Mouse (Mus musculus) MEL (cell line): Measurements from ENCODE around the gene Pmf1. TPM values are rescaled to one million over a fixed set of nuclear protein-coding genes. Genes with fewer than 3 reads are reported as not detected.

ENCODE experiments used
- DNase-seq: peaks from one replicate; pipeline ENCODE4 v3.0.0; 2011; ENCODE audit warnings: low read depth, low spot score
- H3K27ac ChIP-seq: 2 replicates; pipeline ENCODE4 v1.5.1; 2012; ENCODE audit warnings: low read depth, mild to moderate bottlenecking, control low read depth, low read length, moderate library complexity; ENCODE audit not compliant: control insufficient read depth
- H3K27me3 ChIP-seq, 2 experiments: fragments of 150-350 bp in 1 of 2; sonication (generic) in 1 of 2; 2 replicates each; pipeline ENCODE4 v1.6.1; 2012; ENCODE audit warnings: low read length in 2 of 2, mild to moderate bottlenecking in 2 of 2, improper control_type of control experiment in 1 of 2, moderate library complexity in 1 of 2; ENCODE audit not compliant: insufficient read depth in 2 of 2, control insufficient read depth in 1 of 2
- H3K36me3 ChIP-seq, 2 experiments: 2 replicates each; pipeline ENCODE4 v1.6.1; 2012 to 2014; ENCODE audit warnings: low read length in 2 of 2, improper control_type of control experiment in 1 of 2, inconsistent platforms in 1 of 2, mild to moderate bottlenecking in 1 of 2; ENCODE audit not compliant: insufficient read depth in 2 of 2, control insufficient read depth in 1 of 2
- H3K4me1 ChIP-seq, 2 experiments: fragments of 150-350 bp in 1 of 2; sonication (generic) in 1 of 2; 2 replicates each; pipeline ENCODE4 v1.6.1; 2012; ENCODE audit warnings: low read length in 2 of 2, improper control_type of control experiment in 1 of 2, mild to moderate bottlenecking in 1 of 2; ENCODE audit not compliant: insufficient read depth in 2 of 2, control insufficient read depth in 1 of 2
- H3K4me3 ChIP-seq, 2 experiments: fragments of 150-350 bp in 1 of 2; sonication (generic) in 1 of 2; 2 replicates each; pipeline ENCODE4 v1.5.1; 2012; ENCODE audit warnings: low read depth in 2 of 2, low read length in 2 of 2, mild to moderate bottlenecking in 2 of 2, moderate library complexity in 2 of 2, control low read depth in 1 of 2, improper control_type of control experiment in 1 of 2; ENCODE audit not compliant: control insufficient read depth in 1 of 2, insufficient read depth in 1 of 2
- H3K79me2 ChIP-seq: 2 replicates; pipeline ENCODE4 v1.6.1; 2012; ENCODE audit warnings: mild to moderate bottlenecking, low read length, moderate library complexity; ENCODE audit not compliant: control insufficient read depth, poor library complexity, insufficient read depth
- H3K9ac ChIP-seq: 2 replicates; pipeline ENCODE4 v1.6.1; 2012; ENCODE audit warnings: low read depth, mild to moderate bottlenecking, control low read depth, low read length, moderate library complexity; ENCODE audit not compliant: control insufficient read depth, poor library complexity, severe bottlenecking
- H3K9me3 ChIP-seq: fragments of 150-350 bp; sonication (generic); replicated peaks from 2 replicates; pipeline ENCODE4 v1.6.1; 2012; ENCODE audit warnings: mild to moderate bottlenecking, low read length, improper control_type of control experiment, moderate library complexity; ENCODE audit not compliant: insufficient read depth
- CHD2 ChIP-seq: IDR thresholded peaks from 2 replicates; pipeline ENCODE4 v1.6.1; 2011; ENCODE audit warnings: low read length, improper control_type of control experiment
- CTCF ChIP-seq, 3 experiments: IDR thresholded peaks in 2 of 3; conservative IDR thresholded peaks in 1 of 3; 2 replicates each; pipeline ENCODE4 v1.5.1; 2011 to 2012; ENCODE audit warnings: low read length in 3 of 3, low read depth in 2 of 3, mild to moderate bottlenecking in 2 of 3, improper control_type of control experiment in 1 of 3, inconsistent platforms in 1 of 3, mixed read lengths in 1 of 3, moderate library complexity in 1 of 3; ENCODE audit not compliant: control insufficient read depth in 1 of 3, insufficient read depth in 1 of 3, poor library complexity in 1 of 3, severe bottlenecking in 1 of 3
- EP300 ChIP-seq, 2 experiments: IDR thresholded peaks; 2 replicates each; pipeline ENCODE4 v1.6.1; 2011; ENCODE audit warnings: improper control_type of control experiment in 2 of 2, low read length in 2 of 2, low read depth in 1 of 2, mild to moderate bottlenecking in 1 of 2
- ETS1 ChIP-seq: IDR thresholded peaks from 2 replicates; pipeline ENCODE4 v1.6.1; 2012; ENCODE audit warnings: low read depth, mild to moderate bottlenecking, inconsistent platforms, low read length, improper control_type of control experiment, moderate library complexity
- GATA1 ChIP-seq: IDR thresholded peaks from 2 replicates; pipeline ENCODE4 v1.6.1; 2011; ENCODE audit warnings: low read depth, low read length, improper control_type of control experiment
- JUND ChIP-seq: IDR thresholded peaks from 2 replicates; pipeline ENCODE4 v1.6.1; 2011; ENCODE audit warnings: low read depth, mild to moderate bottlenecking, improper control_type of control experiment, low read length
- KAT2A ChIP-seq: conservative IDR thresholded peaks from 2 replicates; pipeline ENCODE4 v1.6.1; 2012; ENCODE audit warnings: low read depth, low read length, improper control_type of control experiment, inconsistent platforms
- MAX ChIP-seq: IDR thresholded peaks from 2 replicates; pipeline ENCODE4 v1.6.1; 2011; ENCODE audit warnings: low read length, improper control_type of control experiment
- MAZ ChIP-seq: IDR thresholded peaks from 2 replicates; pipeline ENCODE4 v1.6.1; 2012; ENCODE audit warnings: low read depth, mild to moderate bottlenecking, inconsistent platforms, low read length, improper control_type of control experiment
- MXI1 ChIP-seq: IDR thresholded peaks from 2 replicates; pipeline ENCODE4 v1.6.1; 2011; ENCODE audit warnings: mild to moderate bottlenecking, low read depth, low read length, improper control_type of control experiment
- MYB ChIP-seq: IDR thresholded peaks from 2 replicates; pipeline ENCODE4 v1.6.1; 2011; ENCODE audit warnings: mild to moderate bottlenecking, low read depth, low read length, improper control_type of control experiment
- MYC ChIP-seq: IDR thresholded peaks from 2 replicates; pipeline ENCODE4 v1.6.1; 2011; ENCODE audit warnings: low read depth, mild to moderate bottlenecking, low read length, improper control_type of control experiment, moderate library complexity
- POLR2A ChIP-seq, 2 experiments: IDR thresholded peaks; 2 replicates each; pipeline ENCODE4 v1.6.1; 2011 to 2012; ENCODE audit warnings: low read length in 2 of 2, mild to moderate bottlenecking in 2 of 2, control low read depth in 1 of 2, improper control_type of control experiment in 1 of 2, low read depth in 1 of 2, moderate library complexity in 1 of 2; ENCODE audit not compliant: control insufficient read depth in 1 of 2, insufficient read depth in 1 of 2, poor library complexity in 1 of 2
- POLR2AphosphoS5 ChIP-seq: IDR thresholded peaks from 2 replicates; pipeline ENCODE4 v1.6.1; 2012; ENCODE audit warnings: low read depth, borderline replicate concordance, mild to moderate bottlenecking, inconsistent platforms, low read length, moderate library complexity, mixed read lengths
- RAD21 ChIP-seq: IDR thresholded peaks from 2 replicates; pipeline ENCODE4 v1.6.1; 2011; ENCODE audit warnings: mild to moderate bottlenecking, low read depth, low read length, improper control_type of control experiment
- RCOR1 ChIP-seq: IDR thresholded peaks from 2 replicates; pipeline ENCODE4 v1.6.1; 2012; ENCODE audit warnings: low read depth, mild to moderate bottlenecking, inconsistent platforms, low read length, improper control_type of control experiment
- SIN3A ChIP-seq: IDR thresholded peaks from 2 replicates; pipeline ENCODE4 v1.6.1; 2012; ENCODE audit warnings: low read length, improper control_type of control experiment, inconsistent platforms
- SMC3 ChIP-seq: IDR thresholded peaks from 2 replicates; pipeline ENCODE4 v1.6.1; 2011; ENCODE audit warnings: low read depth, low read length, improper control_type of control experiment
- TAL1 ChIP-seq: IDR thresholded peaks from 2 replicates; pipeline ENCODE4 v1.6.1; 2012; ENCODE audit warnings: mild to moderate bottlenecking, inconsistent platforms, low read length, moderate library complexity, mixed read lengths
- TCF12 ChIP-seq: IDR thresholded peaks from 2 replicates; pipeline ENCODE4 v1.6.1; 2014; ENCODE audit warnings: low read depth, mild to moderate bottlenecking, inconsistent platforms, low read length, improper control_type of control experiment, moderate library complexity
- UBTF ChIP-seq: IDR thresholded peaks from 2 replicates; pipeline ENCODE4 v1.6.1; 2012; ENCODE audit warnings: low read depth, mild to moderate bottlenecking, inconsistent platforms, low read length, improper control_type of control experiment, moderate library complexity, borderline replicate concordance; ENCODE audit not compliant: insufficient read depth
- USF1 ChIP-seq: IDR thresholded peaks from 2 replicates; pipeline ENCODE4 v1.6.1; 2014; ENCODE audit warnings: low read depth, mild to moderate bottlenecking, inconsistent platforms, low read length, improper control_type of control experiment, moderate library complexity
- USF2 ChIP-seq, 2 experiments: IDR thresholded peaks; 2 replicates each; pipeline ENCODE4 v1.6.1; 2011 to 2012; ENCODE audit warnings: improper control_type of control experiment in 2 of 2, low read length in 2 of 2, borderline replicate concordance in 1 of 2, inconsistent platforms in 1 of 2, low read depth in 1 of 2, mild to moderate bottlenecking in 1 of 2; ENCODE audit not compliant: insufficient read depth in 1 of 2
- ZKSCAN1 ChIP-seq: IDR thresholded peaks from 2 replicates; pipeline ENCODE4 v1.6.1; 2012; ENCODE audit warnings: low read depth, mild to moderate bottlenecking, inconsistent platforms, low read length, improper control_type of control experiment, moderate library complexity
- ZNF384 ChIP-seq: IDR thresholded peaks from 2 replicates; pipeline ENCODE4 v1.6.1; 2012; ENCODE audit warnings: low read depth, mild to moderate bottlenecking, inconsistent platforms, low read length, improper control_type of control experiment
- polyA plus RNA-seq, 2 experiments: library from polyadenylated mRNA; stranded (reverse) in 1 of 2; unstranded in 1 of 2; fragments of >175 nt in 1 of 2; fragments of >200 nt in 1 of 2; gene quantifications; 2 replicates each; pipeline versions ENCODE4 v1.2.1 to v1.2.4; 2012; ENCODE audit warnings: low replicate concordance in 2 of 2, low read depth in 1 of 2; ENCODE audit not compliant: insufficient read length in 2 of 2, insufficient read depth in 1 of 2, missing spikeins in 1 of 2
- total RNA-seq: library from RNA; depleted of rRNA; stranded (reverse); fragments of 300-350 nt; gene quantifications from 2 replicates; pipeline ENCODE4 v1.2.3, GENCODE M21; 2012

Gene Pmf1
- total and polyA plus RNA-seq, 3 experiments, result 144 to 357 TPM; not detected in 1

DNA sequence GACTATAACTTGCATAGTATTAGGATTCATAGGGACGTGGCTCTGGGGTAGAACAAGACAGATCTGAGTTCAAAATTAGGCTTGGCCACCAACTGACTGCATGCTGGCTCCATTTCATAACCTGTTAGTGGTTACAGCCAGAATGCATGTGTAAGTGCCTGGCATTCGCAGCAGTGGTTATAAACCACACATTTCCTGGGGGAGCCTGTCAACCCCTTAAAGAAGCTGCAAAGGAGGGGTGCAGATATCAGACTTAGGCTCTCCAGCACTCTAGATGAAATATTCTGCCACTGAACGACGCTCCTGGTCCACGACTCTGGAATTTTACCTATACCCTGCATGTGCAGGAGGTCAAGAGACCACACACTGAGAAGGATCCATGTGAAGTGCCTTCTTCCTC lies 42.1 kb upstream of the Pmf1 start:
- H3K4me1 ChIP-seq, result peaks cover 14 to 43% of the 10 kb centered on the region in 2 experiments
- no peak for DNase-seq
- TF ChIP-seq SIN3A (no peak), MAX (no peak), SMC3 (no peak), USF2 (IDR thresholded peaks at IDR 0.05; ENCODE audit: borderline replicate concordance in 1 of 2, insufficient read depth in 1 of 2, low read depth in 1 of 2, low read length in 2 of 2) (no peak), CHD2 (no peak), EP300 (IDR thresholded peaks at IDR 0.05; ENCODE audit: low read depth in 1 of 2, low read length in 2 of 2) (no peak), POLR2AphosphoS5 (no peak), ZNF384 (no peak), KAT2A (no peak), GATA1 (no peak), USF1 (no peak), CTCF (IDR thresholded peaks at IDR 0.05 in 2 of 3, conservative IDR thresholded peaks at IDR 0.05 in 1 of 3; ENCODE audit: control insufficient read depth in 1 of 3, insufficient read depth in 1 of 3, low read depth in 2 of 3, low read length in 3 of 3, poor library complexity in 1 of 3, severe bottlenecking in 1 of 3) (no peak), ETS1 (no peak), JUND (no peak), MYB (no peak), MAZ (no peak), RAD21 (no peak), POLR2A (IDR thresholded peaks at IDR 0.05; ENCODE audit: control insufficient read depth in 1 of 2, insufficient read depth in 1 of 2, low read depth in 1 of 2, low read length in 2 of 2, poor library complexity in 1 of 2) (no peak), TAL1 (no peak)
- no peak overlapping the region for H3K9ac ChIP-seq
- H3K27me3 ChIP-seq, result no peaks in the 10 kb centered on the region
- H3K4me3 ChIP-seq, result no peak overlapping the region
- H3K27ac ChIP-seq, result no peak overlapping the region
- no peaks in the 10 kb centered on the region for H3K9me3 ChIP-seq
- peaks cover 0 to 34% of the 10 kb centered on the region in 2 experiments; a peak in 2 of 4 replicates for H3K36me3 ChIP-seq
- H3K79me2 ChIP-seq, result no peaks in the 10 kb centered on the region

DNA sequence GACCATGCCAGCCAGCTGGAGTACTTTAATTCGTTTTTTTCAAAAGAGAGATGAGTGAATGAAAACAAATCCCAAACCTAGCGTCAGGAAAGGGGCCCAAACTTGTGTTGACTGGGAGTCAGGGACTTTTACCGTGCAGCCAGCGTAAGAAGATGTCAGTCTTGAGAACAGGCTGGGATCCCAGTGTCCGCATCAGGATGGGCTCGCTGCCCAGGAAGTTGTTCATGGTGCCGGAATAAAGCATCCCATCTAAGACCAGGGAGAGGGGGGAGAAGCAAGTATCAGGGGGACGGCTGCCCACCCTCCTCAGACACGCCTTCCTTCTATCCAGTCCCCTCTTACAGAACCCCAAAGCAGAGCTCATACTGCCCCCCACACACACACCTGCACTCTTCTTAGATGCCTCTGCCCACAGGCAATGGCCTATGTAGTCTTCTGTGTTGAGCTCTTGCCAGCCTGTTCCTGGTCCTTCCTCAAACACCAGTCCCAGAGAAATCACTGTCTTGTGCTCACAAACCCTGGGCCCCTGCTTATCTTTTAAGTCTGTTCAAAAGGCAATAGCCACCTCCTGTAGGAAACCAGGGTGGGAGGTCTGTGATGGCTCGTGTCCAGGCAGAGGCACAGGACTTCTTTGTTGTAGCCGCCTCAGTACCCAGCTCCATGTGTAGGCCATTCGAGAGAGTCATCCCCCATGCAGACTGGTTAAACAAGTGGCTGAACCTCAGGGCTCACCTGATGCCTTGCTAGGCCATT lies 40.4 kb upstream of the Pmf1 start:
- no peak overlapping the region for H3K9ac ChIP-seq
- peaks cover 0 to 18% of the 10 kb centered on the region in 2 experiments; a peak in 2 of 4 replicates for H3K36me3 ChIP-seq
- no peaks in the 10 kb centered on the region for H3K9me3 ChIP-seq
- no peaks in the 10 kb centered on the region for H3K27me3 ChIP-seq
- H3K4me3 ChIP-seq, result no peak overlapping the region
- H3K27ac ChIP-seq, result no peak overlapping the region
- no peak for TF ChIP-seq CTCF (IDR thresholded peaks at IDR 0.05 in 2 of 3, conservative IDR thresholded peaks at IDR 0.05 in 1 of 3; ENCODE audit: control insufficient read depth in 1 of 3, insufficient read depth in 1 of 3, low read depth in 2 of 3, low read length in 3 of 3, poor library complexity in 1 of 3, severe bottlenecking in 1 of 3)
- no peak for TF ChIP-seq RCOR1
- TF ChIP-seq UBTF, result no peak
- TF ChIP-seq TCF12, result no peak
- TF ChIP-seq GATA1, result no peak
- no peak for TF ChIP-seq TAL1
- TF ChIP-seq POLR2A (IDR thresholded peaks at IDR 0.05; ENCODE audit: control insufficient read depth in 1 of 2, insufficient read depth in 1 of 2, low read depth in 1 of 2, low read length in 2 of 2, poor library complexity in 1 of 2), result no peak
- no peak for TF ChIP-seq MXI1
- TF ChIP-seq ZKSCAN1, result no peak
- no peak for TF ChIP-seq EP300 (IDR thresholded peaks at IDR 0.05; ENCODE audit: low read depth in 1 of 2, low read length in 2 of 2)
- TF ChIP-seq MYC, result no peak
- no peak for TF ChIP-seq SMC3
- TF ChIP-seq, all 39 proteins: peak for 0
- Histone ChIP-seq H3K4me1 (peaks cover 8 to 31% of the 10 kb centered on the region in 2 experiments), H3K79me2 (no peaks in the 10 kb centered on the region)
- DNase-seq, result no peak
